Mouse (Mus musculus) stomach, embryonic 14.5 days (tissue): ENCODE results near the gene Cfap45. TPM values are rescaled to one million over a fixed set of nuclear protein-coding genes. Genes with fewer than 3 reads are reported as not detected.

ENCODE experiments used
- ATAC-seq: fragments of 200-750 bp; cut with Nextera tagmentation; 2 replicates; pipeline ENCODE4 v1.8.0; 2017; ENCODE audit warnings: low read depth, moderate TSS enrichment; ENCODE audit not compliant: insufficient number of reproducible peaks, insufficient read depth, low FRiP score
- H3K27ac ChIP-seq: fragments of 300-500 bp; sonication (generic); 2 replicates; pipeline ENCODE4 v1.5.1; 2014; ENCODE audit warnings: mild to moderate bottlenecking, low read length, moderate library complexity, mixed read lengths
- H3K27me3 ChIP-seq: fragments of 300-500 bp; sonication (generic); 2 replicates; pipeline ENCODE4 v1.6.1; 2014; ENCODE audit warnings: low read length, control low read depth, mixed read lengths; ENCODE audit not compliant: control insufficient read depth, insufficient read depth
- H3K36me3 ChIP-seq: fragments of 300-500 bp; sonication (generic); 2 replicates; pipeline ENCODE4 v1.6.1; 2014; ENCODE audit warnings: mild to moderate bottlenecking, control low read depth, low read length, moderate library complexity, mixed read lengths; ENCODE audit not compliant: control insufficient read depth, insufficient read depth
- H3K4me1 ChIP-seq: fragments of 300-500 bp; sonication (generic); 2 replicates; pipeline ENCODE4 v1.6.1; 2014; ENCODE audit warnings: low read length, control low read depth, mixed read lengths; ENCODE audit not compliant: control insufficient read depth, insufficient read depth
- H3K4me2 ChIP-seq: fragments of 300-500 bp; sonication (generic); replicated peaks from 2 replicates; pipeline ENCODE4 v1.6.1; 2014; ENCODE audit warnings: low read depth, low read length, control low read depth
- H3K4me3 ChIP-seq: fragments of 300-500 bp; sonication (generic); 2 replicates; pipeline ENCODE4 v1.5.1; 2014; ENCODE audit warnings: low read depth, low read length, control low read depth
- H3K9ac ChIP-seq: fragments of 300-500 bp; sonication (generic); replicated peaks from 2 replicates; pipeline ENCODE4 v1.6.1; 2014; ENCODE audit warnings: low read depth, mild to moderate bottlenecking, control low read depth, low read length, moderate library complexity, mixed read lengths
- H3K9me3 ChIP-seq: fragments of 300-500 bp; sonication (generic); 2 replicates; pipeline ENCODE4 v1.6.1; 2016; ENCODE audit warnings: low read depth, low read length, control low read depth; ENCODE audit not compliant: control insufficient read depth
- WGBS: fragments of 180-500 bp; shearing (Covaris S2); extraction: QIAGEN DNeasy Blood & Tissue Kit; methylation state at CpG from one replicate; pipeline ENCODE4 v1.1.7; 2014; 5-methylcytosine and 5-hydroxymethylcytosine counted together
- polyA plus RNA-seq: library from polyadenylated mRNA; unstranded; fragments of >200 nt; fragmentation: Nextera tagmentation; extraction: Ambion mirVana; gene quantifications from 2 replicates; pipeline ENCODE4 v1.2.1, GENCODE M21; 2014

The Cfap45 gene
- polyA plus RNA-seq, 1 experiment from 2014 or later = 2.9 TPM

- Histone ChIP-seq H3K4me3 (no peak overlapping the region), H3K4me1 (peaks cover 22% of the 10 kb centered on the region), H3K4me2 (no peak overlapping the region), H3K27ac (no peak overlapping the region), H3K9ac (no peak overlapping the region), H3K9me3 (no peaks in the 10 kb centered on the region), H3K36me3 (peaks cover 19% of the 10 kb centered on the region), H3K27me3 (no peaks in the 10 kb centered on the region)
- 53% methylated on average over 2 of the region's 2 CpGs for WGBS
- ATAC-seq = no peak
Measured at GRCm38 (mm10) chr1:172508172-172508571, 12.4 kb upstream of the Cfap45 start.

- no peak overlapping the region for H3K9ac ChIP-seq
- no peaks in the 10 kb centered on the region for H3K9me3 ChIP-seq
- peaks cover 19% of the 10 kb centered on the region for H3K36me3 ChIP-seq
- H3K27ac ChIP-seq = peak overlapping the region; percentile 46
- peaks cover 17% of the 10 kb centered on the region; the same call in 1 of the 2 replicates for H3K4me1 ChIP-seq
- no peak overlapping the region for H3K4me2 ChIP-seq
- H3K4me3 ChIP-seq = no peak overlapping the region
- WGBS = 61% methylated on average over 5 of the region's 5 CpGs
- ATAC-seq = no peak
- no peaks in the 10 kb centered on the region for H3K27me3 ChIP-seq
Measured at GRCm38 (mm10) chr1:172509235-172509634, 11.4 kb upstream of the Cfap45 start.

- peak; percentile 61 for ATAC-seq
- Histone ChIP-seq H3K4me3 (no peak overlapping the region), H3K27ac (peak overlapping the region; percentile 46), H3K9ac (no peak overlapping the region), H3K4me2 (no peak overlapping the region), H3K27me3 (no peaks in the 10 kb centered on the region), H3K4me1 (peaks cover 16% of the 10 kb centered on the region; the same call in 1 of the 2 replicates), H3K36me3 (peaks cover 19% of the 10 kb centered on the region), H3K9me3 (no peaks in the 10 kb centered on the region)
- 42% methylated on average over 8 of the region's 8 CpGs for WGBS
Measured at GRCm38 (mm10) chr1:172509983-172510382, 10.6 kb upstream of the Cfap45 start.

- peak; percentile 66 for ATAC-seq
Measured at GRCm38 (mm10) chr1:172510421-172510972, 10.1 kb upstream of the Cfap45 start.

GRCm38 (mm10) chr1:172512962-172513361, 7.6 kb upstream of the Cfap45 start:
- H3K27ac ChIP-seq = peak overlapping the region; percentile 59; the same call in 1 of the 2 replicates
- peak overlapping the region; percentile 22; the same call in 1 of the 2 replicates for H3K4me2 ChIP-seq
- no peaks in the 10 kb centered on the region for H3K27me3 ChIP-seq
- no peak overlapping the region for H3K4me3 ChIP-seq
- H3K9ac ChIP-seq = no peak overlapping the region
- ATAC-seq = no peak
- peaks cover under 1% of the 10 kb centered on the region; the same call in 1 of the 2 replicates for H3K36me3 ChIP-seq
- no peaks in the 10 kb centered on the region; the same call in 1 of the 2 replicates for H3K9me3 ChIP-seq
- WGBS = 21% methylated on average over 13 of the region's 13 CpGs
- peaks cover 16% of the 10 kb centered on the region; the same call in 1 of the 2 replicates for H3K4me1 ChIP-seq

More at GRCm38 (mm10) chr1:172510421-172510972, 10.1 kb upstream of the Cfap45 start:
- H3K9ac ChIP-seq = no peak overlapping the region
- H3K4me3 ChIP-seq = no peak overlapping the region
- no peaks in the 10 kb centered on the region for H3K27me3 ChIP-seq
- no peak overlapping the region for H3K4me2 ChIP-seq
- 31% methylated on average over 13 of the region's 13 CpGs for WGBS
- peaks cover 16% of the 10 kb centered on the region; the same call in 1 of the 2 replicates for H3K4me1 ChIP-seq
- H3K9me3 ChIP-seq = no peaks in the 10 kb centered on the region
- H3K36me3 ChIP-seq = peaks cover 15% of the 10 kb centered on the region
- H3K27ac ChIP-seq = peak overlapping the region; percentile 46; the same call in 1 of the 2 replicates

- WGBS = 66% methylated on average over 17 of the region's 17 CpGs
- no peak overlapping the region for H3K9ac ChIP-seq
- no peak overlapping the region; the same call in 1 of the 2 replicates for H3K4me2 ChIP-seq
Measured at GRCm38 (mm10) chr1:172513525-172514212, 6.9 kb upstream of the Cfap45 start.

GRCm38 (mm10) chr1:172514213-172514529, 6.4 kb upstream of the Cfap45 start:
- Histone ChIP-seq H3K4me3 (no peak overlapping the region), H3K27me3 (no peaks in the 10 kb centered on the region), H3K27ac (0 out of 2 replicates have a peak overlapping the region, but pooled peaks have one; percentile 41), H3K4me2 (no peak overlapping the region), H3K36me3 (no peaks in the 10 kb centered on the region), H3K4me1 (peaks cover 16% of the 10 kb centered on the region; the same call in 1 of the 2 replicates), H3K9me3 (no peaks in the 10 kb centered on the region; the same call in 1 of the 2 replicates), H3K9ac (no peak overlapping the region)
- no peak for ATAC-seq
- WGBS = 68% methylated on average over 4 of the region's 4 CpGs

More at GRCm38 (mm10) chr1:172513525-172514212, 6.9 kb upstream of the Cfap45 start:
- H3K4me3 ChIP-seq = no peak overlapping the region
- H3K4me1 ChIP-seq = peaks cover 16% of the 10 kb centered on the region; the same call in 1 of the 2 replicates
- peak overlapping the region; percentile 59; the same call in 1 of the 2 replicates for H3K27ac ChIP-seq
- H3K9me3 ChIP-seq = no peaks in the 10 kb centered on the region; the same call in 1 of the 2 replicates
- H3K27me3 ChIP-seq = no peaks in the 10 kb centered on the region
- ATAC-seq = no peak
- H3K36me3 ChIP-seq = no peaks in the 10 kb centered on the region

GRCm38 (mm10) chr1:172514551-172515268, 5.9 kb upstream of the Cfap45 start:
- H3K27ac ChIP-seq = 0 out of 2 replicates have a peak overlapping the region, but pooled peaks have one; percentile 41
- no peaks in the 10 kb centered on the region for H3K36me3 ChIP-seq
- ATAC-seq = no peak
- H3K4me1 ChIP-seq = peaks cover 16% of the 10 kb centered on the region; the same call in 1 of the 2 replicates
- no peak overlapping the region for H3K9ac ChIP-seq
- no peaks in the 10 kb centered on the region for H3K27me3 ChIP-seq
- no peaks in the 10 kb centered on the region; the same call in 1 of the 2 replicates for H3K9me3 ChIP-seq
- H3K4me2 ChIP-seq = no peak overlapping the region
- H3K4me3 ChIP-seq = no peak overlapping the region
- WGBS = 77% methylated on average over 7 of the region's 7 CpGs
